Mouse (Mus musculus) bone marrow, adult 2 months (tissue): Measurements from ENCODE around the gene Mgarp. TPM values are rescaled to one million over a fixed set of nuclear protein-coding genes. Genes with fewer than 3 reads are reported as not detected.
A peak's percentile ranks its signal among the peaks of the same experiment; 100 is the strongest.

Experiments used
- H3K27ac ChIP-seq: fragments of 200-500 bp; 2 replicates; pipeline ENCODE4 v1.5.1; 2012; ENCODE audit warnings: low read depth, mild to moderate bottlenecking, control low read depth, inconsistent platforms, low read length; ENCODE audit not compliant: control insufficient read depth, poor library complexity, insufficient read depth
- H3K4me1 ChIP-seq: fragments of 200-500 bp; 2 replicates; pipeline ENCODE4 v1.6.1; 2011; ENCODE audit warnings: low read length; ENCODE audit not compliant: control insufficient read depth, insufficient read depth
- H3K4me3 ChIP-seq: fragments of 200-500 bp; replicated peaks from 2 replicates; pipeline ENCODE3; 2011; ENCODE audit warnings: mild to moderate bottlenecking, low read depth, low read length, control low read depth; ENCODE audit not compliant: control insufficient read depth
- CTCF ChIP-seq: fragments of 200-500 bp; IDR thresholded peaks from 2 replicates; pipeline ENCODE4 v1.5.1; 2011; ENCODE audit warnings: low read length, control low read depth; ENCODE audit not compliant: control insufficient read depth, insufficient read depth
- POLR2A ChIP-seq: fragments of 200-500 bp; IDR thresholded peaks from 2 replicates; pipeline ENCODE4 v1.6.1; 2011; ENCODE audit warnings: low read depth, mild to moderate bottlenecking, control low read depth, low read length, borderline replicate concordance; ENCODE audit not compliant: control insufficient read depth
- WGBS: fragments of 180-500 bp; shearing (Covaris S2); methylation state at CpG from one replicate; pipeline ENCODE4 v1.1.7; 2018; 5-methylcytosine and 5-hydroxymethylcytosine counted together
- polyA plus RNA-seq: library from polyadenylated mRNA; stranded (reverse); fragments of >200 nt; gene quantifications from 2 replicates; pipeline ENCODE4 v1.2.4, GENCODE M21; 2011; ENCODE audit warnings: low replicate concordance; ENCODE audit not compliant: missing spikeins, insufficient read depth, insufficient read length

Mgarp gene
- polyA plus RNA-seq, 1 experiment = not detected

DNA sequence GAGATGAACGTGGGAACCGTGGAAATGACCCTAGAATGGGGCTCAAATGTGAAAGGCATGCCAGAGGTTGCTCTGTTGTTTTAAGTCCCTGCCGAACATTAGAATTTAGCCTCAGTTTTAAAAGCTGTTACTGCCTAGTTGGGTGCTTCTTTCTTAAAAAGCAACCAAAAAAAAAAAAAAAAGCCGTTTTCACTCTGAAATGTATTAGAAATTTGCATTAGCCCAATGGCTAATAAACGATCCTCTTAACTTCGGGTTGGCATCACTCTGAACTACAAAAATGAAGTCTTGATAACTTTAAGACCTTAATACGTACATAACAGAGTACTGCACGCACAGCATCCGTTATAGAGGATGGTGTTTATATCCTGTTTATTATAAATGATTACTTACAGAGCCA lies 54.4 kb downstream of the Mgarp start:
- Histone ChIP-seq H3K27ac (peak overlapping the region; percentile 100), H3K4me3 (peak overlapping the region; percentile 79), H3K4me1 (peaks cover 1% of the 10 kb centered on the region; the same call in 1 of the 2 replicates)
- TF ChIP-seq CTCF (no peak), POLR2A (no peak)
- under 1% methylated on average over 9 of the region's 9 CpGs for WGBS

GRCm38 (mm10) chr3:51341268-51342081 lies 55.1 kb downstream of the Mgarp start:
- TF ChIP-seq POLR2A = peak; percentile 41; the same call in 1 of the 2 replicates
- TF ChIP-seq CTCF = no peak
- Histone ChIP-seq H3K4me1 (peaks cover 1% of the 10 kb centered on the region; the same call in 1 of the 2 replicates), H3K27ac (peak overlapping the region; percentile 100), H3K4me3 (peak overlapping the region; percentile 79)
- 1% methylated on average over 86 of the region's 86 CpGs for WGBS

- peak; percentile 85; the same call in 1 of the 2 replicates for TF ChIP-seq POLR2A
- no peak for TF ChIP-seq CTCF
These were observed 55.8 kb downstream of the Mgarp start, which contains the start of gene Elf2 for GRCm38 (mm10) chr3:51340552-51341267. TSS of gene Elf2 (minus strand) at chr3:51340663.

DNA sequence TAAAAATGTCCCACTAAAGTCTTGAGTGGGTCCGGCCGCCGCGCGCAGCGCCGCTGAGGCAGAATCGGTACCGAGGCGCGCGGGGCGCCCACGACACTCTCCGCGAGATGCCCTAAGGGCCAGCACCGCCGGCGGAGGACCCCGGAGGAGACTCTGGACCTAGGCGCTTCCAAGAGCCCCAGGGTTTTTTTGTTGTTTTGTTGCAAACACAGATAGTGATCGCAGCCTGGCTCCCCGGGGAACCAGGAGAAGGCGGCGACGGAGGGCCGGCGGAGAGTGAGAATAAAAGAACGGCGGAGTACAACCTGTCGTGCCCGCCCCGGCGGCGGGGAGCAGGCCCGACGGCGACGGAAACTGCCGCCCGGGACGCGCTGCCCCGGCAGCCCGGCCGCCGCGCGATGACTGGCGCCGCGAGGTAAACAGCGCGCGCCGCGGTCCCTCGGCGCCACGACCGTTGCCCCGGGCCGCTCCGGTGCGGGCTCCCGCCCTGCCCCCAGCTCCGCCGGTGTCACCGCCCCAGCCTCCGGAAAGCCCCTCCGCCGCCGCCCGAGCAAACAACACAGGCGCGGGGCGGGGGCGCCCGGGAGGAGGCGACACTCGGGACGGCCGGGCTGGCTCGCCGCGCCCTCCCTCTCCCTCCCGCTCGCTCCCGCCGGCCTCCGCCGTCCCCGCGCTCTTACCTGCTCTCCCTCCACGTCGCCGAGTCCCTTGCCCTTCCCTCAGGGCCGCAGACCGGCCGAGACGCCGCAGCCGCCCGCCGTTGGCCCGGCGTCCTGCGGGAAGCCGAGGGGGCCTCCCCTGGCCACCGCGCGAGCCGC lies 56.6 kb downstream of the Mgarp start:
- WGBS = under 1% methylated on average over 113 of the region's 113 CpGs
- Histone ChIP-seq H3K27ac (peak overlapping the region; percentile 100), H3K4me1 (peaks cover 1% of the 10 kb centered on the region; the same call in 1 of the 2 replicates), H3K4me3 (peak overlapping the region; percentile 79)
- TF ChIP-seq POLR2A = no peak; the same call in 1 of the 2 replicates
- TF ChIP-seq CTCF = no peak

More at GRCm38 (mm10) chr3:51340552-51341267, 55.8 kb downstream of the Mgarp start, which contains the start of gene Elf2:
- peak within 1 kb of the TSS; percentile 79 for H3K4me3 ChIP-seq
- peak within 1 kb of the TSS; percentile 100 for H3K27ac ChIP-seq
- under 1% methylated on average over 81 of the region's 87 CpGs for WGBS
- peaks cover 1% of the 10 kb centered on the region; the same call in 1 of the 2 replicates for H3K4me1 ChIP-seq

- H3K4me1 ChIP-seq = peaks cover 1% of the 10 kb centered on the region; the same call in 1 of the 2 replicates
These were observed 57.2 kb downstream of the Mgarp start for GRCm38 (mm10) chr3:51339378-51339733.

More at GRCm38 (mm10) chr3:51339378-51339733, 57.2 kb downstream of the Mgarp start:
- H3K27ac ChIP-seq = peak overlapping the region; percentile 100
- TF ChIP-seq POLR2A = no peak
- under 1% methylated on average over 9 of the region's 9 CpGs for WGBS
- H3K4me3 ChIP-seq = peak overlapping the region; percentile 79

Other genes with a start within 250 kb of the Mgarp start
- 14.4 and 18.3 TPM in 2 replicates for gene Noct, start 172.3 kb downstream of the Mgarp start, polyA plus RNA-seq
- gene Elf2, start 56.1 kb downstream of the Mgarp start, polyA plus RNA-seq = 27.6 and 28.7 TPM in 2 replicates
- 72.8 and 74.8 TPM in 2 replicates for gene Ndufc1, start 12.2 kb upstream of the Mgarp start, polyA plus RNA-seq
- gene Naa15, start 18.4 kb upstream of the Mgarp start, polyA plus RNA-seq = 52.3 and 83.8 TPM in 2 replicates
- 4.3 and 12.3 TPM in 2 replicates for gene Rab33b, start 87.2 kb upstream of the Mgarp start, polyA plus RNA-seq
- 5.5 and 12.0 TPM in 2 replicates for gene Setd7, start 164.1 kb upstream of the Mgarp start, polyA plus RNA-seq